Mouse (Mus musculus) limb, embryonic 12.5 days (tissue): ENCODE results near the gene Zbed4. TPM values are rescaled to one million over a fixed set of nuclear protein-coding genes. Genes with fewer than 3 reads are reported as not detected.
A peak's percentile ranks its signal among the peaks of the same experiment; 100 is the strongest.
"Not testable (repeated sequence)": the region's sequence is repeated elsewhere in the genome, so short reads cannot be mapped to it uniquely, and the experiment has no call there.

ENCODE experiments used
- ATAC-seq: fragments of 200-750 bp; cut with Nextera tagmentation; 2 replicates; pipeline ENCODE4 v1.8.0; 2017; ENCODE audit warnings: low read depth, moderate TSS enrichment; ENCODE audit not compliant: insufficient number of reproducible peaks, insufficient read depth, low FRiP score, low TSS enrichment
- H3K27ac ChIP-seq: fragments of 300-500 bp; sonication (generic); 2 replicates; pipeline ENCODE4 v1.5.1; 2016; ENCODE audit warnings: mild to moderate bottlenecking, moderate library complexity
- H3K27me3 ChIP-seq: fragments of 300-500 bp; sonication (generic); 2 replicates; pipeline ENCODE4 v1.6.1; 2016; ENCODE audit warnings: mild to moderate bottlenecking, moderate library complexity
- H3K36me3 ChIP-seq: fragments of 300-500 bp; sonication (generic); 2 replicates; pipeline ENCODE4 v1.6.1; 2016; ENCODE audit warnings: mild to moderate bottlenecking, moderate library complexity
- H3K4me1 ChIP-seq: fragments of 300-500 bp; sonication (generic); replicated peaks from 2 replicates; pipeline ENCODE4 v1.6.1; 2016
- H3K4me2 ChIP-seq: fragments of 300-500 bp; sonication (generic); 2 replicates; pipeline ENCODE4 v1.6.1; 2016; ENCODE audit warnings: mild to moderate bottlenecking, moderate library complexity
- H3K4me3 ChIP-seq: fragments of 300-500 bp; sonication (generic); replicated peaks from 2 replicates; pipeline ENCODE4 v1.5.1; 2016; ENCODE audit warnings: mild to moderate bottlenecking
- H3K9ac ChIP-seq: fragments of 300-500 bp; sonication (generic); replicated peaks from 2 replicates; pipeline ENCODE4 v1.6.1; 2016; ENCODE audit warnings: mild to moderate bottlenecking, moderate library complexity
- H3K9me3 ChIP-seq: fragments of 300-500 bp; sonication (generic); 2 replicates; pipeline ENCODE4 v1.6.1; 2016; ENCODE audit warnings: mild to moderate bottlenecking, moderate library complexity
- WGBS: fragments of 180-500 bp; shearing (Covaris S2); methylation state at CpG from one replicate; pipeline ENCODE4 v1.1.7; 2016; 5-methylcytosine and 5-hydroxymethylcytosine counted together
- polyA plus RNA-seq: library from polyadenylated mRNA; unstranded; fragments of >200 nt; fragmentation: Nextera tagmentation; extraction: Ambion mirVana; gene quantifications from 2 replicates; pipeline ENCODE4 v1.2.1, GENCODE M21; 2016

Zbed4 gene
- polyA plus RNA-seq, 1 experiment from 2014 or later, result 25.0 TPM

- Histone ChIP-seq H3K36me3 (no peaks in the 10 kb centered on the region), H3K4me1 (no peaks in the 10 kb centered on the region), H3K27me3 (no peaks in the 10 kb centered on the region), H3K4me2 (no peak overlapping the region), H3K9me3 (no peaks in the 10 kb centered on the region), H3K4me3 (no peak overlapping the region), H3K9ac (no peak overlapping the region), H3K27ac (no peak overlapping the region)
- WGBS, result 80% methylated on average over 6 of the region's 6 CpGs
- no peak for ATAC-seq
Measured at GRCm38 (mm10) chr15:88741366-88741765, 10.1 kb upstream of the Zbed4 start.

GRCm38 (mm10) chr15:88743371-88743770 is 8.1 kb upstream of the Zbed4 start:
- not testable (repeated sequence) for H3K9me3 ChIP-seq, H3K27ac ChIP-seq, ATAC-seq, H3K4me1 ChIP-seq, H3K36me3 ChIP-seq, H3K9ac ChIP-seq, H3K27me3 ChIP-seq, H3K4me2 ChIP-seq, H3K4me3 ChIP-seq
- 90% methylated on average over 5 of the region's 5 CpGs for whole genome bisulfite sequencing

- H3K4me1 ChIP-seq, result no peaks in the 10 kb centered on the region
- no peaks in the 10 kb centered on the region for H3K9me3 ChIP-seq
- no peak for ATAC-seq
- no peak overlapping the region for H3K4me3 ChIP-seq
- H3K27me3 ChIP-seq, result no peaks in the 10 kb centered on the region
- no peak overlapping the region for H3K9ac ChIP-seq
- H3K27ac ChIP-seq, result no peak overlapping the region
- H3K4me2 ChIP-seq, result no peak overlapping the region
- no peaks in the 10 kb centered on the region for H3K36me3 ChIP-seq
- WGBS, result 87% methylated on average over 3 of the region's 3 CpGs
Measured at GRCm38 (mm10) chr15:88745347-88745746, 6.1 kb upstream of the Zbed4 start.

GRCm38 (mm10) chr15:88745926-88746325 is 5.5 kb upstream of the Zbed4 start:
- Histone ChIP-seq H3K9me3 (no peaks in the 10 kb centered on the region), H3K4me1 (peaks cover 4% of the 10 kb centered on the region), H3K27ac (no peak overlapping the region), H3K36me3 (no peaks in the 10 kb centered on the region), H3K4me3 (no peak overlapping the region), H3K9ac (no peak overlapping the region), H3K4me2 (no peak overlapping the region), H3K27me3 (no peaks in the 10 kb centered on the region)
- no peak for ATAC-seq
- WGBS, result 53% methylated on average over 3 of the region's 3 CpGs

- 94% methylated on average over 8 of the region's 8 CpGs for WGBS
- not testable (repeated sequence) for H3K4me2 ChIP-seq
Measured at GRCm38 (mm10) chr15:88749617-88750016, 1.8 kb upstream of the Zbed4 start.

GRCm38 (mm10) chr15:88750032-88750431 is 1.4 kb upstream of the Zbed4 start:
- Histone ChIP-seq H3K4me1 (peaks cover 12% of the 10 kb centered on the region), H3K9me3 (no peaks in the 10 kb centered on the region), H3K27me3 (no peaks in the 10 kb centered on the region), H3K27ac (no peak overlapping the region), H3K36me3 (peaks cover 3% of the 10 kb centered on the region; the same call in 1 of the 2 replicates), H3K4me3 (no peak overlapping the region), H3K4me2 (no peak overlapping the region), H3K9ac (no peak overlapping the region)
- 93% methylated on average over 10 of the region's 10 CpGs for WGBS
- ATAC-seq, result no peak

More at GRCm38 (mm10) chr15:88749617-88750016, 1.8 kb upstream of the Zbed4 start:
- H3K36me3 ChIP-seq, H3K27ac ChIP-seq, H3K9ac ChIP-seq, H3K27me3 ChIP-seq, H3K4me3 ChIP-seq, ATAC-seq, H3K9me3 ChIP-seq: not testable (repeated sequence)
- H3K4me1 ChIP-seq, result peaks cover 12% of the 10 kb centered on the region

- Histone ChIP-seq H3K4me1 (peaks cover 12% of the 10 kb centered on the region), H3K4me2 (peak overlapping the region; percentile 81), H3K27ac (peak overlapping the region; percentile 79), H3K4me3 (peak overlapping the region; percentile 92), H3K36me3 (peaks cover 10% of the 10 kb centered on the region; the same call in 1 of the 2 replicates), H3K27me3 (no peaks in the 10 kb centered on the region), H3K9ac (peak overlapping the region; percentile 49; the same call in 1 of the 2 replicates), H3K9me3 (no peaks in the 10 kb centered on the region)
- peak; percentile 96 for ATAC-seq
- WGBS, result 7% methylated on average over 54 of the region's 54 CpGs
Measured at GRCm38 (mm10) chr15:88750677-88751563, 540 bp upstream of the Zbed4 start.

- 2% methylated on average over 8 of the region's 8 CpGs for whole genome bisulfite sequencing
- no peaks in the 10 kb centered on the region for H3K9me3 ChIP-seq
- H3K4me1 ChIP-seq, result peaks cover 12% of the 10 kb centered on the region
- no peaks in the 10 kb centered on the region for H3K27me3 ChIP-seq
- H3K9ac ChIP-seq, result peak overlapping the region; percentile 84
- H3K27ac ChIP-seq, result peak overlapping the region; percentile 89
- peak overlapping the region; percentile 92 for H3K4me3 ChIP-seq
- peaks cover 19% of the 10 kb centered on the region for H3K36me3 ChIP-seq
- H3K4me2 ChIP-seq, result peak overlapping the region; percentile 81
- ATAC-seq, result no peak
Measured at GRCm38 (mm10) chr15:88752403-88752733, 908 bp downstream of the Zbed4 start.

GRCm38 (mm10) chr15:88754896-88755295 is 3.4 kb downstream of the Zbed4 start:
- no peak overlapping the region for H3K27ac ChIP-seq
- 83% methylated on average over 2 of the region's 2 CpGs for WGBS
- H3K36me3 ChIP-seq, result peaks cover 44% of the 10 kb centered on the region
- peaks cover 12% of the 10 kb centered on the region for H3K4me1 ChIP-seq
- H3K4me3 ChIP-seq, result no peak overlapping the region
- H3K4me2 ChIP-seq, result no peak overlapping the region
- no peak for ATAC-seq
- no peaks in the 10 kb centered on the region for H3K27me3 ChIP-seq
- H3K9ac ChIP-seq, result no peak overlapping the region
- no peaks in the 10 kb centered on the region for H3K9me3 ChIP-seq

GRCm38 (mm10) chr15:88755761-88756160 is 4.3 kb downstream of the Zbed4 start:
- no peak overlapping the region for H3K9ac ChIP-seq
- H3K27me3 ChIP-seq, result no peaks in the 10 kb centered on the region
- no peak overlapping the region for H3K27ac ChIP-seq
- H3K4me2 ChIP-seq, result no peak overlapping the region
- H3K36me3 ChIP-seq, result peaks cover 53% of the 10 kb centered on the region
- H3K4me3 ChIP-seq, result no peak overlapping the region
- peaks cover 9% of the 10 kb centered on the region for H3K4me1 ChIP-seq
- WGBS, result 94% methylated on average over 18 of the region's 18 CpGs
- H3K9me3 ChIP-seq, result no peaks in the 10 kb centered on the region
- no peak for ATAC-seq

- no peaks in the 10 kb centered on the region for H3K9me3 ChIP-seq
- H3K9ac ChIP-seq, result no peak overlapping the region
- H3K4me3 ChIP-seq, result no peak overlapping the region
- no peak overlapping the region for H3K4me2 ChIP-seq
- H3K27me3 ChIP-seq, result no peaks in the 10 kb centered on the region
- no peak for ATAC-seq
- H3K4me1 ChIP-seq, result peaks cover 5% of the 10 kb centered on the region
- 93% methylated on average over 3 of the region's 3 CpGs for WGBS
- H3K27ac ChIP-seq, result no peak overlapping the region
- H3K36me3 ChIP-seq, result peaks cover 76% of the 10 kb centered on the region
Measured at GRCm38 (mm10) chr15:88758061-88758460, 6.6 kb downstream of the Zbed4 start.

GRCm38 (mm10) chr15:88761551-88761950 is 10.1 kb downstream of the Zbed4 start:
- Histone ChIP-seq H3K4me1 (no peaks in the 10 kb centered on the region), H3K27ac (no peak overlapping the region), H3K4me2 (no peak overlapping the region), H3K4me3 (no peak overlapping the region), H3K27me3 (no peaks in the 10 kb centered on the region), H3K9ac (no peak overlapping the region), H3K36me3 (peaks cover 85% of the 10 kb centered on the region), H3K9me3 (no peaks in the 10 kb centered on the region)
- WGBS, result 94% methylated on average over 4 of the region's 4 CpGs
- no peak for ATAC-seq
